Mouse (Mus musculus) brown adipose tissue, adult 24 weeks (tissue): ENCODE measurements around the gene Gast. TPM values are rescaled to one million over a fixed set of nuclear protein-coding genes. Genes with fewer than 3 reads are reported as not detected.
"Not testable (repeated sequence)": the region's sequence is repeated elsewhere in the genome, so short reads cannot be mapped to it uniquely, and the experiment has no call there.

Source experiments
- H3K27ac ChIP-seq: fragments of 200-500 bp; replicated peaks from 2 replicates; pipeline ENCODE4 v1.5.1; 2012; ENCODE audit warnings: low read depth, mild to moderate bottlenecking, low read length
- H3K4me1 ChIP-seq: fragments of 200-500 bp; 2 replicates; pipeline ENCODE4 v1.6.1; 2012; ENCODE audit warnings: low read length, mixed read lengths; ENCODE audit not compliant: control insufficient read depth, insufficient read depth, insufficient read length
- H3K4me3 ChIP-seq: fragments of 200-500 bp; 2 replicates; pipeline ENCODE4 v1.5.1; 2012; ENCODE audit warnings: low read depth, mild to moderate bottlenecking, low read length, moderate library complexity; ENCODE audit not compliant: insufficient read depth
- polyA plus RNA-seq: library from polyadenylated mRNA; stranded (reverse); fragments of >200 nt; gene quantifications from 2 replicates; pipeline ENCODE4 v1.2.4, GENCODE M21; 2012; ENCODE audit not compliant: missing spikeins, insufficient read depth, insufficient read length

Gast gene
- polyA plus RNA-seq, 1 experiment, result not detected

- Histone ChIP-seq H3K4me1 (no peaks in the 10 kb centered on the region; the same call in 1 of the 2 replicates), H3K27ac (no peak overlapping the region), H3K4me3 (no peak overlapping the region)
These were observed 18.8 kb upstream of the Gast start for GRCm38 (mm10) chr11:100315439-100315838.

- H3K4me3 ChIP-seq, result no peak overlapping the region
- H3K4me1 ChIP-seq, result no peaks in the 10 kb centered on the region
- H3K27ac ChIP-seq, result no peak overlapping the region
These were observed 16.3 kb upstream of the Gast start for GRCm38 (mm10) chr11:100317826-100318380.

GRCm38 (mm10) chr11:100318529-100319451 lies 15.4 kb upstream of the Gast start:
- Histone ChIP-seq H3K4me1 (no peaks in the 10 kb centered on the region), H3K27ac (no peak overlapping the region), H3K4me3 (peak overlapping the region; percentile 69)

- H3K27ac ChIP-seq, result peak within 1 kb of the TSS; percentile 92
- peak within 1 kb of the TSS; percentile 69 for H3K4me3 ChIP-seq
- no peaks in the 10 kb centered on the region for H3K4me1 ChIP-seq
These were observed 14.6 kb upstream of the Gast start, which contains the start of gene Eif1 for GRCm38 (mm10) chr11:100319492-100320171. Eif1 (plus strand) TSS chr11:100319885.

- Histone ChIP-seq H3K27ac (peak overlapping the region; percentile 92), H3K4me3 (peak overlapping the region; percentile 69), H3K4me1 (no peaks in the 10 kb centered on the region)
These were observed 14.0 kb upstream of the Gast start for GRCm38 (mm10) chr11:100320172-100320630.

- H3K4me3 ChIP-seq, result peak overlapping the region; percentile 69
- H3K27ac ChIP-seq, result peak overlapping the region; percentile 18
- not testable (repeated sequence) for H3K4me1 ChIP-seq
These were observed 13.4 kb upstream of the Gast start for GRCm38 (mm10) chr11:100320701-100321410.

- not testable (repeated sequence) for H3K4me3 ChIP-seq, H3K4me1 ChIP-seq, H3K27ac ChIP-seq
These were observed 12.5 kb upstream of the Gast start for GRCm38 (mm10) chr11:100321479-100322305.

- Histone ChIP-seq H3K4me3 (no peak overlapping the region), H3K27ac (no peak overlapping the region), H3K4me1 (no peaks in the 10 kb centered on the region)
These were observed 11.5 kb upstream of the Gast start for GRCm38 (mm10) chr11:100322591-100323258.

- Histone ChIP-seq H3K27ac (no peak overlapping the region), H3K4me3 (no peak overlapping the region), H3K4me1 (no peaks in the 10 kb centered on the region)
These were observed 10.6 kb upstream of the Gast start for GRCm38 (mm10) chr11:100323578-100323977.

GRCm38 (mm10) chr11:100325062-100325629 lies 9.1 kb upstream of the Gast start:
- H3K27ac ChIP-seq, result no peak overlapping the region
- H3K4me1 ChIP-seq, result no peaks in the 10 kb centered on the region
- H3K4me3 ChIP-seq, result no peak overlapping the region

- no peaks in the 10 kb centered on the region for H3K4me1 ChIP-seq
- no peak overlapping the region for H3K4me3 ChIP-seq
- no peak overlapping the region for H3K27ac ChIP-seq
These were observed 6.9 kb upstream of the Gast start for GRCm38 (mm10) chr11:100327316-100327715.

- H3K4me1 ChIP-seq, result no peaks in the 10 kb centered on the region
- H3K27ac ChIP-seq, result no peak overlapping the region
- no peak overlapping the region for H3K4me3 ChIP-seq
These were observed 6.4 kb upstream of the Gast start for GRCm38 (mm10) chr11:100327761-100328160.

GRCm38 (mm10) chr11:100330235-100330634 lies 4.0 kb upstream of the Gast start:
- Histone ChIP-seq H3K4me1 (no peaks in the 10 kb centered on the region), H3K4me3 (no peak overlapping the region), H3K27ac (no peak overlapping the region)
